Mouse (Mus musculus) heart, embryonic 14.5 days (tissue): ENCODE data around the gene Trp53tg5. TPM values are rescaled to one million over a fixed set of nuclear protein-coding genes. Genes with fewer than 3 reads are reported as not detected.
A peak's percentile ranks its signal among the peaks of the same experiment; 100 is the strongest.

Source experiments
- ATAC-seq: fragments of 200-750 bp; cut with Nextera tagmentation; 2 replicates; pipeline ENCODE4 v1.8.0; 2017; ENCODE audit warnings: low read depth, moderate TSS enrichment; ENCODE audit not compliant: insufficient number of reproducible peaks, insufficient read depth, low FRiP score
- H3K27ac ChIP-seq, 2 experiments: fragments of 200-500 bp in 1 of 2; fragments of 300-500 bp in 1 of 2; sonication (generic) in 1 of 2; replicated peaks in 1 of 2; 2 replicates each; pipeline ENCODE4 v1.5.1; 2012 to 2014; ENCODE audit warnings: low read depth in 2 of 2, low read length in 2 of 2, control low read depth in 1 of 2, mild to moderate bottlenecking in 1 of 2, mixed read lengths in 1 of 2; ENCODE audit not compliant: control insufficient read depth in 1 of 2, insufficient read depth in 1 of 2
- H3K27me3 ChIP-seq: fragments of 300-500 bp; sonication (generic); 2 replicates; pipeline ENCODE4 v1.6.1; 2014; ENCODE audit warnings: mild to moderate bottlenecking, low read length, control low read depth; ENCODE audit not compliant: control insufficient read depth, insufficient read depth
- H3K36me3 ChIP-seq: fragments of 300-500 bp; sonication (generic); 2 replicates; pipeline ENCODE4 v1.6.1; 2014; ENCODE audit warnings: mild to moderate bottlenecking, control low read depth, low read length, mixed read lengths; ENCODE audit not compliant: control insufficient read depth, insufficient read depth
- H3K4me1 ChIP-seq, 2 experiments: fragments of 200-500 bp in 1 of 2; fragments of 300-500 bp in 1 of 2; sonication (generic) in 1 of 2; 2 replicates each; pipeline ENCODE4 v1.6.1; 2012 to 2014; ENCODE audit warnings: low read length in 2 of 2, control low read depth in 1 of 2, mixed read lengths in 1 of 2; ENCODE audit not compliant: control insufficient read depth in 2 of 2, insufficient read depth in 2 of 2
- H3K4me2 ChIP-seq: fragments of 300-500 bp; sonication (generic); 2 replicates; pipeline ENCODE4 v1.6.1; 2014; ENCODE audit warnings: mild to moderate bottlenecking, low read length
- H3K4me3 ChIP-seq, 2 experiments: fragments of 200-500 bp in 1 of 2; fragments of 300-500 bp in 1 of 2; sonication (generic) in 1 of 2; 2 replicates each; pipeline ENCODE4 v1.5.1; 2012 to 2014; ENCODE audit warnings: low read length in 2 of 2, mild to moderate bottlenecking in 2 of 2, control low read depth in 1 of 2, low read depth in 1 of 2, moderate library complexity in 1 of 2; ENCODE audit not compliant: control insufficient read depth in 1 of 2, insufficient read depth in 1 of 2
- H3K9ac ChIP-seq: fragments of 300-500 bp; sonication (generic); 2 replicates; pipeline ENCODE4 v1.6.1; 2014; ENCODE audit warnings: mild to moderate bottlenecking, low read length
- H3K9me3 ChIP-seq: fragments of 300-500 bp; sonication (generic); 2 replicates; pipeline ENCODE4 v1.6.1; 2016; ENCODE audit warnings: low read length, control low read depth; ENCODE audit not compliant: control insufficient read depth
- WGBS: fragments of 180-500 bp; shearing (Covaris S2); extraction: QIAGEN DNeasy Blood & Tissue Kit; methylation state at CpG from one replicate; pipeline ENCODE4 v1.1.7; 2014; 5-methylcytosine and 5-hydroxymethylcytosine counted together
- polyA plus RNA-seq: library from polyadenylated mRNA; unstranded; fragments of >200 nt; fragmentation: Nextera tagmentation; extraction: Ambion mirVana; gene quantifications from 2 replicates; pipeline ENCODE4 v1.2.1, GENCODE M21; 2014

The Trp53tg5 gene
- polyA plus RNA-seq, 1 experiment from 2014 or later: not detected

GRCm38 (mm10) chr2:164516592-164516991 lies 43.1 kb upstream of the Trp53tg5 start:
- 0 out of 2 replicates have a peak, but pooled peaks cover 2% of the 10 kb centered on the region for H3K27me3 ChIP-seq
- H3K4me1 ChIP-seq: peaks cover 6% of the 10 kb centered on the region in 2 experiments; a peak in 3 of 4 replicates
- H3K9ac ChIP-seq: no peak overlapping the region
- no peak overlapping the region for H3K27ac ChIP-seq
- no peak overlapping the region for H3K4me3 ChIP-seq
- ATAC-seq: no peak
- H3K4me2 ChIP-seq: no peak overlapping the region
- 75% methylated on average over 11 of the region's 11 CpGs for WGBS
- H3K9me3 ChIP-seq: no peaks in the 10 kb centered on the region
- H3K36me3 ChIP-seq: no peaks in the 10 kb centered on the region

- Histone ChIP-seq H3K4me1 (peaks cover 6% of the 10 kb centered on the region in 2 experiments; a peak in 3 of 4 replicates), H3K9me3 (no peaks in the 10 kb centered on the region), H3K9ac (no peak overlapping the region), H3K4me2 (no peak overlapping the region), H3K36me3 (no peaks in the 10 kb centered on the region), H3K27ac (no peak overlapping the region), H3K4me3 (no peak overlapping the region), H3K27me3 (no peaks in the 10 kb centered on the region)
- ATAC-seq: no peak
- 66% methylated on average over 9 of the region's 9 CpGs for WGBS
These were observed 42.4 kb upstream of the Trp53tg5 start for GRCm38 (mm10) chr2:164515897-164516296.

- H3K4me2 ChIP-seq: no peak overlapping the region
- 81% methylated on average over 3 of the region's 3 CpGs for WGBS
- H3K4me3 ChIP-seq: no peak overlapping the region
- H3K4me1 ChIP-seq: peaks cover 8 to 12% of the 10 kb centered on the region in 2 experiments; a peak in 3 of 4 replicates
- no peak overlapping the region for H3K9ac ChIP-seq
- no peak overlapping the region for H3K27ac ChIP-seq
- no peak for ATAC-seq
- H3K9me3 ChIP-seq: no peaks in the 10 kb centered on the region
- no peaks in the 10 kb centered on the region for H3K27me3 ChIP-seq
- H3K36me3 ChIP-seq: no peaks in the 10 kb centered on the region
These were observed 41.4 kb upstream of the Trp53tg5 start for GRCm38 (mm10) chr2:164514916-164515315.

GRCm38 (mm10) chr2:164513389-164513788 lies 39.9 kb upstream of the Trp53tg5 start:
- Histone ChIP-seq H3K4me2 (no peak overlapping the region), H3K27me3 (no peaks in the 10 kb centered on the region), H3K4me3 (no peak overlapping the region), H3K4me1 (peaks cover 6% of the 10 kb centered on the region in 2 experiments; a peak in 3 of 4 replicates), H3K27ac (peak overlapping the region; percentile 62 to 72; a peak in 3 of 4 replicates), H3K9ac (no peak overlapping the region), H3K9me3 (no peaks in the 10 kb centered on the region), H3K36me3 (no peaks in the 10 kb centered on the region)
- peak; percentile 52 for ATAC-seq
- WGBS: 58% methylated on average over 8 of the region's 8 CpGs

- Histone ChIP-seq H3K4me2 (no peak overlapping the region), H3K4me3 (no peak overlapping the region), H3K27ac (peak overlapping the region; percentile 53 to 72; a peak in 3 of 4 replicates), H3K4me1 (peaks cover 6% of the 10 kb centered on the region in 2 experiments; a peak in 3 of 4 replicates), H3K9me3 (no peaks in the 10 kb centered on the region), H3K9ac (no peak overlapping the region), H3K36me3 (no peaks in the 10 kb centered on the region; the same call in 1 of the 2 replicates), H3K27me3 (no peaks in the 10 kb centered on the region)
- WGBS: 47% methylated on average over 12 of the region's 14 CpGs
- 0 out of 2 replicates have a peak, but pooled peaks have one; percentile 18 for ATAC-seq
These were observed 38.8 kb upstream of the Trp53tg5 start for GRCm38 (mm10) chr2:164512121-164512909.

- Histone ChIP-seq H3K27me3 (no peaks in the 10 kb centered on the region), H3K4me2 (no peak overlapping the region), H3K9me3 (no peaks in the 10 kb centered on the region), H3K9ac (no peak overlapping the region), H3K27ac (no peak overlapping the region), H3K36me3 (peaks cover 6% of the 10 kb centered on the region), H3K4me3 (no peak overlapping the region), H3K4me1 (peaks cover 6% of the 10 kb centered on the region in 2 experiments; a peak in 3 of 4 replicates)
- no peak for ATAC-seq
- WGBS: 30% methylated on average over 5 of the region's 5 CpGs
These were observed 37.2 kb upstream of the Trp53tg5 start for GRCm38 (mm10) chr2:164510621-164511190.

- H3K9ac ChIP-seq: no peak overlapping the region
- peaks cover 2 to 6% of the 10 kb centered on the region in 2 experiments; a peak in 2 of 4 replicates for H3K4me1 ChIP-seq
- 80% methylated on average over 17 of the region's 19 CpGs for WGBS
- peaks cover 35% of the 10 kb centered on the region for H3K36me3 ChIP-seq
- H3K4me2 ChIP-seq: no peak overlapping the region
- no peak overlapping the region for H3K27ac ChIP-seq
- no peak overlapping the region for H3K4me3 ChIP-seq
- H3K27me3 ChIP-seq: no peaks in the 10 kb centered on the region
- H3K9me3 ChIP-seq: peaks cover 7% of the 10 kb centered on the region
- no peak for ATAC-seq
These were observed 34.3 kb upstream of the Trp53tg5 start for GRCm38 (mm10) chr2:164507811-164508210.
